Mouse (Mus musculus): ENCODE measurements around the gene Klc4. TPM values are rescaled to one million over a fixed set of nuclear protein-coding genes. Genes with fewer than 3 reads are reported as not detected.
A peak's percentile ranks its signal among the peaks of the same experiment; 100 is the strongest.

The Klc4 gene
- polyA plus RNA-seq, 1 experiment from 2014 or later: 23.4 TPM

DNA sequence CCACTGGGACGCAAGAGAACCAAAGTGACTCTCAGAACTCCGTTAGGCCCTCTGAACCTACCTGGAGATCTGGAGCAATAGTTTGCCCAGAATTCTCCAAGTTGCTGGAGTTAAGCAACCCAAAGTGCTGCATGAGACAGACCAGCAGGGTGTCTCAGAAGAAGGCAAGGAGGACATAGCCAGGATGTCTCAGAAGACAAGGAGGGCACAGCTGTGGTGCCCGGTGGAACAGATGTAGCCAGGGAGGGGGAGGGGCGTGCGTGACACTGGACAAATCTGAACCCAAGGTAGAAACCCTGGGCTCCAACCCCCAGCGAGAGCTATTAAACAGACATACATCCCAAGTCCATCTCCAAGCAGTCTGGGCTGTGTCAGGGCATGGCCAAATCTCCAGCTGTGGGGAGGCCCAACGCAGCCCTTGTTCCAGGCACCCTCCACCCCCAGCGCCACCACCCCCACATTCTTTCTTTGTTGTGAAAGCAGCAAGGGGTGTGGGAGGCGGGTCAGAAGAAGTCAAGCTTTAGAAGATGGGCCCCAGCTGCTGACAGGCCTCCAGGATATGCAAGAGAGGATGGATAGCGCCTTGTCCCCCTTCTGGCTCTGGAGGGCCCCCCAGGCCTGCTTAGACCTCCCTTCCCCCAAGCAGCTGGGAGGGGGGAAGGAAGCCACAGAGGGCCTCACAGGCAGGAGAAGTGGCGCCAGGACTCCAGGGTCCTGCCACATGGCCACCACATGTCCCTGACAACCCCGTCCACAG, 16.0 kb downstream of the Klc4 start:
- Histone ChIP-seq H3K9me3 (replicated peaks) (no peaks in the 10 kb centered on the region), H3K4me3 (replicated peaks) (peak overlapping the region; percentile 72), H3K27ac (replicated peaks) (peak overlapping the region; percentile 95), H3K4me1 (peaks cover 54% of the 10 kb centered on the region), H3K9ac (no peak overlapping the region), H3K27me3 (no peaks in the 10 kb centered on the region), H3K4me2 (replicated peaks) (peak overlapping the region; percentile 62), H3K36me3 (peaks cover 17% of the 10 kb centered on the region)
- ATAC-seq (ENCODE audit: insufficient number of reproducible peaks, low FRiP score, low TSS enrichment, low read depth): peak; percentile 78
- WGBS: 8% methylated on average over 12 of the region's 12 CpGs

DNA sequence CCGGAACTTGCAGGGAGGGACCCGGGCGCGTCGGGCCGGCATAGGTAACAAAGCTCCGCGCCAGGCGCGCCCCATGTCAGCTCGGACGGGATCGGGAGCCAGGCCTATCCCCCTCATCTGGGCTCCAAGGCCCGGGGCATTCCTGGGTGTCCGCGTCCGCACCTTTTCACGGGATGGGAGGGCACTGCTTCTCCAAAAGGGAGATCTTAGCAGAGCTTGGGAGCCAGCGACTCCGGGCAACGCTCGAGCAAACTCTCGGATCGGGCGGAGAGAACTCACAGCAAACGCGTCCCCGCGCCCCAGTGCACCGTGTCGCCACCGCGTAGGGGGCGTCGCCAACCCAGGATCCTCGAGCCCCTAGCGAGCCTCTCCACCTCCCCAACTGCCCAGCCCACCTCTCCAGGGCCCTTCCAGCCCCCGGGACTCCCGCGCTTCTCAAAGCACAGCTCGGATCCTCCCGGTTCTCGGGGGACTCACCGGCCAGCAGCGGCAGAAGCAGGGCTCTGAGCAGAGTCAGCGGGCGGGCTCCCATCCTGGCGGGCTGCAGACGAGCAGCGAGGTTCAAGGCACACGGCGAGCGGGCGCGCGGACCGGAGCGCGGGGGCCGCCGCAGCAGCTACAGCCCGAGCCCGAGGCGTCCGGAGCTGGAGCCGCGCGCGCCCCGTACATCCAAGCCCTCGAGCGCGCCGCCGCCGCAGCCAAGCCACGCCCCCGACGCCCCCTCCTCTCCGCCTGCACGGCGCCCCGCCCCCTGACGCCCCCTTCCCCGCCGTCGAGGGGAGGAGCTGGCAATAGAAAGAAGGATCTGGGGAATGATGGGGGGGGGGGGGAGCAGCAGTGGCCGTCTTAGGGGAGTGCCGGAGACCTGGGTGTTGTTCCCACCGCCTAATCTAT, 16.8 kb downstream of the Klc4 start, which contains the start of gene Ptk7:
Gene Ptk7, minus strand, starts transcription at position 714 of the 894 bp plus-strand sequence.
- ATAC-seq (ENCODE audit: insufficient number of reproducible peaks, low FRiP score, low TSS enrichment, low read depth): peak; percentile 76
- Histone ChIP-seq H3K9ac (peak within 1 kb of the TSS; percentile 99), H3K27ac (replicated peaks) (peak within 1 kb of the TSS; percentile 95), H3K4me1 (peaks cover 61% of the 10 kb centered on the region), H3K9me3 (replicated peaks) (no peaks in the 10 kb centered on the region), H3K36me3 (peaks cover 17% of the 10 kb centered on the region), H3K4me2 (replicated peaks) (peak within 1 kb of the TSS; percentile 62), H3K27me3 (no peaks in the 10 kb centered on the region), H3K4me3 (replicated peaks) (peak within 1 kb of the TSS; percentile 72)
- under 1% methylated on average over 75 of the region's 90 CpGs for WGBS

DNA sequence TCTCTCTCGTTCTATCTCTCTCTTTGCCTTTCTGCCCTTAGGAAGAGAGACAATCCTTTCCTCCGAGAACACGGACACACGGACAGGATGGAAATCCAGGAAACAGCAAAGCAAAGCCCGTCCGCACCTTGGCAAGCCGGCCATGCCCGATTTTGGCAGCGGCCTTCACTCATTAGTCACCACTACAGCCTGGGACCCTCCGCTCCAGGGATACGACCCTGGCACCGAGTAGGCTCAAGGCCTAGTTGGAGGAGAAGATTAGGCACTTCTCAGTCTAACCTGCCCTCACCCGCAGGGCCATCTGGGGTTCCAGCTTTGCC, 17.4 kb downstream of the Klc4 start:
- peaks cover 67% of the 10 kb centered on the region for H3K4me1 ChIP-seq
- H3K27me3 ChIP-seq: no peaks in the 10 kb centered on the region
- no peak for ATAC-seq (ENCODE audit: insufficient number of reproducible peaks, low FRiP score, low TSS enrichment, low read depth)
- H3K9me3 ChIP-seq (replicated peaks): no peaks in the 10 kb centered on the region
- H3K4me3 ChIP-seq (replicated peaks): peak overlapping the region; percentile 72
- peak overlapping the region; percentile 62 for H3K4me2 ChIP-seq (replicated peaks)
- H3K36me3 ChIP-seq: peaks cover 17% of the 10 kb centered on the region
- under 1% methylated on average over 13 of the region's 13 CpGs for WGBS
- H3K27ac ChIP-seq (replicated peaks): peak overlapping the region; percentile 95
- H3K9ac ChIP-seq: peak overlapping the region; percentile 99

DNA sequence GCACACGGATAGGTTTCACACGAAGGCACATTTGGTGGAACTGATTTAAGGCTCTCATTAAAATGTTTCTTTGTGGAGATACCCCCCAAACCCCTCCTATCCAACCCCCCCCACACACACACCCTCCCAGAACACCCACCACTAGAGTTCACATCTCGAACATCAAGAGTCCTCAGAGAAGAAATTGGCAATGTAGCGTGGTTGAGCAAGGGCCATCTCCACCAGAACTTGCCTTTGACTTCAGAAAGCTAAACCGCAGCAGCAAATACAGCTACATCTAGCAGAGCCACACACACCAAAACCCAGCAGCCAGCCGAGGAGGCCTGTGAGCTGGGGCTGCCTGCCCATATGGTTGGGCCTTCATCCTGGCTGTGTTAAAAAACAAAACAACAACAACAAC, 18.4 kb downstream of the Klc4 start:
- Histone ChIP-seq H3K27me3 (no peaks in the 10 kb centered on the region), H3K9ac (no peak overlapping the region; the same call in 1 of the 2 replicates), H3K36me3 (peaks cover 8% of the 10 kb centered on the region; the same call in 1 of the 2 replicates), H3K27ac (replicated peaks) (peak overlapping the region; percentile 95), H3K4me3 (replicated peaks) (peak overlapping the region; percentile 72), H3K4me2 (replicated peaks) (peak overlapping the region; percentile 62), H3K4me1 (peaks cover 77% of the 10 kb centered on the region), H3K9me3 (replicated peaks) (no peaks in the 10 kb centered on the region)
- ATAC-seq (ENCODE audit: insufficient number of reproducible peaks, low FRiP score, low TSS enrichment, low read depth): no peak
- WGBS: 23% methylated on average over 6 of the region's 6 CpGs

DNA sequence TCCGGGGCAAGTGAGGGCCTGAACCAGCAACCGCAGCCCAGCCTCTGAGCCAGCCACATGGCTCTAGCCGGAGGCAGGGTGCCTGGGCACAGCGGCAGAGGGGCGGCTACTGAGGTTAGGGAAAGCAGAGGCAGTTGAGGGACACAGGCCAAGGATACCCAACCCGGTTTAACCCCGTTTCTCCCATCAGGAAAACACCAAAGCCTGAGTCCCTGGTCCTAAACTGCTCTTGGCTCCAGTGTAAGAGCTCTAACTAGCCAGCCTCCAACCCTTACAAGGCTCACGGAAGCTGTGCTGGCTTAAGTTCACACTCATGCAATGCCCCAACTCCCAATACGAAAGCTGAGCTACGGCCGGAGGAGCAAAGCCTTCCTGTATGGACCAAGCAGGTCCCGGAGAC, 21.2 kb downstream of the Klc4 start:
- H3K4me2 ChIP-seq (replicated peaks): peak overlapping the region; percentile 49
- H3K27ac ChIP-seq (replicated peaks): peak overlapping the region; percentile 91
- peak overlapping the region; percentile 32 for H3K4me3 ChIP-seq (replicated peaks)
- WGBS: 40% methylated on average over 12 of the region's 12 CpGs
- no peaks in the 10 kb centered on the region for H3K27me3 ChIP-seq
- H3K9me3 ChIP-seq (replicated peaks): no peaks in the 10 kb centered on the region
- H3K9ac ChIP-seq: peak overlapping the region; percentile 35
- 0 out of 2 replicates have a peak, but pooled peaks have one; percentile 13 for ATAC-seq (ENCODE audit: insufficient number of reproducible peaks, low FRiP score, low TSS enrichment, low read depth)
- H3K4me1 ChIP-seq: peaks cover 82% of the 10 kb centered on the region
- H3K36me3 ChIP-seq: no peaks in the 10 kb centered on the region

DNA sequence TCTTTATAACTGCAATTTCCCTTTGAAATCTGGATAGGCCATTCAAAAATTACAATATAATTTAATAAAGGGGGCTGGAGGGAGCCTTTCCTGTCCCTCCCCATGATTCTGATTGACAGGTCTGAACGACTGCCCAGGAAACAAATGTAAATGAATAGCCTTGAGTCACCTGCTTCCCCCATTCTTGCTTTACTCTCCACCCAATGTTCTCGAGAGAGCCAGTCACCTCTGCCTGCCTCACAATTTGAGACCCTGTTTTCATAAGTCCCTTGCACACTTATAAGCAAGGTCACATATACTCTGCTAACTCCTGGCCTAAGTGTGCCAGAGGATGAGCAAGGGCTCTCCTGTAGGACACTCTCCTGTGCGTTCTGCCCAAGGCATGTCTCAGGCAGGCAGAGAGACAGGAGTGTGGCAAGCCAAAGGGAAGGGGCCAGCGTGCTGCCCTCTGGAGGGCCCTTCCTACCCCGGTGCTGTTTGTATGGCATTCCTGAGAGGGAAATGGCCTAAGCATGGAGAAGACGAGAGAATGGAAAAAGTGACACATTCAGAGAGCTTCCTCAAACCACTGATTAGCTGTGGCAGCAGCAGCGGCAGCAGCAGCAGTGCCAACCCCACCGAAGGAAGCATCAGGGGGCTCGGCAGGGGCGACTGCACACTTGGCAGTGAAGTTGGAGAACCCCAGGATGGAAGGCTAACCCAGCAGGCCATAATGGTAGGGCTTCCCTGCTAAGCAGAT, 21.8 kb downstream of the Klc4 start:
- Histone ChIP-seq H3K4me3 (replicated peaks) (peak overlapping the region; percentile 32), H3K4me2 (replicated peaks) (peak overlapping the region; percentile 49), H3K9ac (peak overlapping the region; percentile 35), H3K4me1 (peaks cover 87% of the 10 kb centered on the region), H3K36me3 (no peaks in the 10 kb centered on the region), H3K27me3 (no peaks in the 10 kb centered on the region), H3K9me3 (replicated peaks) (no peaks in the 10 kb centered on the region), H3K27ac (replicated peaks) (peak overlapping the region; percentile 91)
- ATAC-seq (ENCODE audit: insufficient number of reproducible peaks, low FRiP score, low TSS enrichment, low read depth): peak; percentile 25; the same call in 1 of the 2 replicates
- 9% methylated on average over 10 of the region's 10 CpGs for WGBS

DNA sequence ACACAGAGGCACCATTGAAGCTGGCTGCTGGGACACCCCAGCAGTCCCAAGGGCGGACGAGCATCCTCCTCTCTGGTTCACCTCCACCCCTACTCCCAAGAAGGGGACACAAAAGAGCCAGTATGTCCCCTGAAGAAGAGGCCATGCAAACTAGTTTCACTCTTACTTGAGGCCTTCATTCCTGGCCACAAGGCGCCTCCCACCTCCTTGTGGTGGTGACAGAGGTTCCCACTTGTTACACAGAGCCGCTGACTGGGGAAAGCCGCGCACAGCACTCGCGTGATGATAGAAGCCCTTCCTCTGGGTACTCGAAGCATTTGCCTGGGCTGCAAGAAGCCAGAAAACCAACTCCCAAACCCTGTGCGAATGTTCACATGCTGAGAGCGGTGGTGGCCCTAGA, 23.6 kb downstream of the Klc4 start:
- no peaks in the 10 kb centered on the region for H3K27me3 ChIP-seq
- no peaks in the 10 kb centered on the region for H3K9me3 ChIP-seq (replicated peaks)
- no peak for ATAC-seq (ENCODE audit: insufficient number of reproducible peaks, low FRiP score, low TSS enrichment, low read depth)
- peak overlapping the region; percentile 6; the same call in 1 of the 2 replicates for H3K4me2 ChIP-seq (replicated peaks)
- no peaks in the 10 kb centered on the region for H3K36me3 ChIP-seq
- no peak overlapping the region for H3K4me3 ChIP-seq (replicated peaks)
- peaks cover 95% of the 10 kb centered on the region for H3K4me1 ChIP-seq
- peak overlapping the region; percentile 9; the same call in 1 of the 2 replicates for H3K9ac ChIP-seq
- 56% methylated on average over 11 of the region's 11 CpGs for WGBS
- H3K27ac ChIP-seq (replicated peaks): peak overlapping the region; percentile 96

DNA sequence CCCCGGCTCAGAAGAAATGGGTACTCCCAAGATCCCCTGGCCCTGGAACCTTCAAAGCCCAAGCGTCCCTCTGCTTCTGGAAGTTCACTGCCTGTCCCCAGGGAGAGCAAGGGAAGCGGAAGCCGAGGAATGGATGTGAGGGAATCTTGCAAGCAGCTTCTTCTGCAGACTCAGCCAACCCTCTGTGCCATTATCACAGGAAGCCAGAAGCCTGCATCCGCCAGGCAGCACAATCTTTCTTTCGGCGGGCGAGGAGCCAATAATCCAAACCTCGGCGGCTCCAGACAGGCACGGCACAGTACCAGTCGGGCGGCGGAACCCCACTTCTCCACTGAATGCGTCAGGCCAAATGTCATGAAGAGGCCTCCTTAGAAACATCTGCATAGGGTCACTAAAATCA, 24.5 kb downstream of the Klc4 start:
- Histone ChIP-seq H3K4me2 (replicated peaks) (peak overlapping the region; percentile 8), H3K4me1 (peaks cover 93% of the 10 kb centered on the region), H3K36me3 (no peaks in the 10 kb centered on the region), H3K4me3 (replicated peaks) (no peak overlapping the region), H3K9ac (no peak overlapping the region), H3K27me3 (no peaks in the 10 kb centered on the region), H3K27ac (replicated peaks) (peak overlapping the region; percentile 96), H3K9me3 (replicated peaks) (no peaks in the 10 kb centered on the region)
- ATAC-seq (ENCODE audit: insufficient number of reproducible peaks, low FRiP score, low TSS enrichment, low read depth): no peak
- 27% methylated on average over 15 of the region's 15 CpGs for WGBS

DNA sequence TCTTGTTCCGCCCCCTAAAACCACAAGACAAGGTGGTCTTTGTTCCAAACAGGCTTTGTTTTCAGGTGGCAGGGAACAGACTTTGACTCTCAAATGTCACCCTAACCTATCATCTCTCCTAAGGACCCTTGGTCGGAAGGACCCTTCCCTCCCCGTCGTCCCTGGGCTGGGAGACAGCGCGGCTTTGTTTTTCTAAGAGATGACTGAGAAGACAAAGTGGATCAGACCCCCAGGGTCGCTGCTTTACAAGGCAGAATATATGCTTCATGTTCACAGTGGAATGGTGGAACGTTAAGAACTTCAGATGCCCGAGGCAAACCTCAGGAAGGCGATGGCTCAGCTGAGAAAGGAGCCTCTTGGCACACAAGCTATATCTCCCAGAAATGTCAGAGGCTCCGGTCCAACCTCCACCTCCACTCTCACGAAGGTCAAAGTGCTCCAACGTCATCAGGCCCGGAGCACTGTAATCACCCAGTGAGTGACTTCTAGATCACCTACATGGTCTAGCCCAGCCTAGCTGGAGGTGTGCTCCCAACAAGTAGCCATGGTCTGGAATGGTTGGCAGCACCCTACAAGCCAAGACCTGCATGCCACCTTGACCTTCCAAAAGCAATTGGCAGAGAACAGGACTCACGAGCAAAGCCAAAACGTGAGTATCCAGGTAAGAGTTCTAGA, 26.0 kb downstream of the Klc4 start:
- Histone ChIP-seq H3K4me1 (peaks cover 96% of the 10 kb centered on the region), H3K9me3 (replicated peaks) (no peaks in the 10 kb centered on the region), H3K27ac (replicated peaks) (peak overlapping the region; percentile 96), H3K27me3 (no peaks in the 10 kb centered on the region), H3K4me3 (replicated peaks) (0 out of 2 replicates have a peak overlapping the region, but pooled peaks have one; percentile 1), H3K4me2 (replicated peaks) (peak overlapping the region; percentile 44), H3K36me3 (no peaks in the 10 kb centered on the region), H3K9ac (0 out of 2 replicates have a peak overlapping the region, but pooled peaks have one; percentile 0)
- 20% methylated on average over 16 of the region's 16 CpGs for WGBS
- ATAC-seq (ENCODE audit: insufficient number of reproducible peaks, low FRiP score, low TSS enrichment, low read depth): no peak
